In the genomic region with DNA sequence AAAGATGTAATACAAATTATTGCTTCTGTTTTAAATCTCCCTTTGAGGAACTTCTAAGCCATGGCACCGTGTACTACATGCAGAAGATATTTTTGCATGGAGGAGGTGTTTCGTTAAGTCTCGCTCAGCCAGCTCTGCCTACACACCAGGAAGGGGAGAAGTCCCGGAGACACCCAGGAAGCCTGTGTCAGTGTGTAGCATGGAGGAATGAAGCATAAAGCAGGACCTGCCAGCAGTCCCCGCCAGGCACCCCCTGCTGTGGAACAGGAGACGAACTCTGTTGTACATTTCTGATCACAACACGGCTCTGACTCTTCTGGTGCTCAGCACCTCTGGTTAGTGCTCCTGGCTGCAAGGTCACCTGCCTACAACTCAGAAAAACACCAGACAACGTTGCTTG, we compare ENCODE assay signal across 18 mouse cellular contexts. TPM values are rescaled to one million over a fixed set of nuclear protein-coding genes. Genes with fewer than 3 reads are reported as not detected.
DNase-seq lines count a peak whose midpoint lies in the region; ATAC-seq and TF ChIP-seq lines count a peak whose summit lies in the region.
"Had no signal": no experiment of that assay in that cellular context is flagged by ENCODE, and none has a peak within 500 bp of the region (broad histone marks: within the 10 kb centered on the region; RNA-seq: fewer than 3 reads in every experiment).

No protein-coding gene starts in this region.

- WGBS in forebrain, postnatal 0 days, result 39% methylated on average over 8 of the region's 8 CpGs
- WGBS in forebrain, embryonic 16.5 days, result 43% methylated on average over 8 of the region's 8 CpGs
- WGBS in midbrain, embryonic 16.5 days, result 43% methylated on average over 8 of the region's 8 CpGs

- ATAC-seq in forebrain, postnatal 0 days, result no peak
- no peak for ATAC-seq in forebrain, embryonic 16.5 days
- ATAC-seq in midbrain, embryonic 16.5 days, result no peak
- ATAC-seq: inflammation-experienced regulatory T-cells, adult 6 months had no signal

- H3K9ac ChIP-seq in forebrain, postnatal 0 days, result 0 out of 2 replicates have a peak overlapping the region, but pooled peaks have one; percentile 43
- no peak overlapping the region for H3K9ac ChIP-seq in forebrain, embryonic 16.5 days (replicated peaks; ENCODE audit: low read depth, low read length)
- H3K9ac ChIP-seq in midbrain, embryonic 16.5 days (ENCODE audit: low read depth, low read length), result no peak overlapping the region
- H3K9ac ChIP-seq: limb, embryonic 13.5 days had no signal

- H3K27me3 ChIP-seq in forebrain, postnatal 0 days (ENCODE audit: insufficient read depth, low read length), result no peaks in the 10 kb centered on the region
- no peaks in the 10 kb centered on the region; the same call in 1 of the 2 replicates for H3K27me3 ChIP-seq in forebrain, embryonic 16.5 days (replicated peaks; ENCODE audit: control insufficient read depth, insufficient read depth, low read length)
- H3K27me3 ChIP-seq in midbrain, embryonic 16.5 days (ENCODE audit: control insufficient read depth, insufficient read depth, low read depth, low read length), result peaks cover 3% of the 10 kb centered on the region; the same call in 1 of the 2 replicates

- H3K4me1 ChIP-seq in forebrain, postnatal 0 days (ENCODE audit: insufficient read depth), result peaks cover 17% of the 10 kb centered on the region
- H3K4me1 ChIP-seq in forebrain, embryonic 16.5 days (replicated peaks; ENCODE audit: control insufficient read depth, insufficient read depth, low read length), result peaks cover 17% of the 10 kb centered on the region
- H3K4me1 ChIP-seq in midbrain, embryonic 16.5 days (ENCODE audit: control insufficient read depth, insufficient read depth, low read length), result peaks cover 17% of the 10 kb centered on the region

- no peaks in the 10 kb centered on the region for H3K9me3 ChIP-seq in forebrain, postnatal 0 days (ENCODE audit: low read length)
- H3K9me3 ChIP-seq in forebrain, embryonic 16.5 days (ENCODE audit: control insufficient read depth, low read length), result no peaks in the 10 kb centered on the region
- no peaks in the 10 kb centered on the region for H3K9me3 ChIP-seq in midbrain, embryonic 16.5 days (replicated peaks; ENCODE audit: control insufficient read depth, low read length, poor library complexity, severe bottlenecking)
- H3K9me3 ChIP-seq: limb, embryonic 13.5 days had no signal

- no peak for DNase-seq in forebrain, postnatal 0 days
- peak; percentile 87 for DNase-seq in right cerebral cortex, adult 18-20 months
- no peak for DNase-seq in right cerebral cortex, postnatal 4 days
- no peak for DNase-seq in lung, postnatal 25 days (ENCODE audit: low spot score)
- no peak for DNase-seq in urinary bladder, postnatal 10 days (ENCODE audit: low spot score)
- DNase-seq in cerebellum, postnatal 4 days (ENCODE audit: low spot score in 2 of 2), result no peak
- DNase-seq: B cell, adult 2 months; kidney, postnatal 25 days; lung, adult 18-20 months; thymus, adult 2 months had no signal

- TF ChIP-seq CTCF in forebrain, postnatal 0 days (IDR thresholded peaks at IDR 0.05; ENCODE audit: low read depth), result no peak

- H3K36me3 ChIP-seq in forebrain, postnatal 0 days (ENCODE audit: insufficient read depth), result no peaks in the 10 kb centered on the region
- H3K36me3 ChIP-seq in forebrain, embryonic 16.5 days (ENCODE audit: control insufficient read depth, insufficient read depth), result no peaks in the 10 kb centered on the region
- H3K36me3 ChIP-seq in midbrain, embryonic 16.5 days (ENCODE audit: control insufficient read depth, insufficient read depth, low read length), result no peaks in the 10 kb centered on the region
- H3K36me3 ChIP-seq: limb, embryonic 13.5 days had no signal

- H3K4me3 ChIP-seq in forebrain, postnatal 0 days (ENCODE audit: low read depth, low read length), result no peak overlapping the region
- no peak overlapping the region for H3K4me3 ChIP-seq in forebrain, embryonic 16.5 days (replicated peaks; ENCODE audit: low read length)
- H3K4me3 ChIP-seq in midbrain, embryonic 16.5 days (ENCODE audit: low read depth, low read length), result no peak overlapping the region
- H3K4me3 ChIP-seq: erythroblast, embryonic 14.5 days had no signal

- H3K27ac ChIP-seq in forebrain, postnatal 0 days (ENCODE audit: low read depth, low read length), result peak overlapping the region; percentile 63
- no peak overlapping the region for H3K27ac ChIP-seq in forebrain, embryonic 16.5 days (ENCODE audit: low read length)
- H3K27ac ChIP-seq in midbrain, embryonic 16.5 days (ENCODE audit: low read length), result peak overlapping the region; percentile 80; the same call in 1 of the 2 replicates
- H3K27ac ChIP-seq: limb, embryonic 13.5 days had no signal

- H3K4me2 ChIP-seq in forebrain, postnatal 0 days (ENCODE audit: low read depth), result 0 out of 2 replicates have a peak overlapping the region, but pooled peaks have one; percentile 46
- no peak overlapping the region for H3K4me2 ChIP-seq in forebrain, embryonic 16.5 days (ENCODE audit: low read length)
- H3K4me2 ChIP-seq in midbrain, embryonic 16.5 days (ENCODE audit: low read length), result no peak overlapping the region

RNA-seq across cellular contexts. Expression of gene Crtac1, which starts 51.8 kb away (rescaled TPM):
- 14.6 and 16.6 TPM in 2 replicates for total RNA-seq in forebrain, postnatal 0 days (2014; rRNA removed)
- polyA plus RNA-seq in forebrain, postnatal 0 days (2015; fragmentation: Nextera tagmentation; extraction: Ambion mirVana), result 38.1 and 49.9 TPM in 2 replicates
- 17.1 and 24.3 TPM in 2 replicates for polyA plus RNA-seq in forebrain, embryonic 16.5 days (2015; fragmentation: Nextera tagmentation; extraction: Ambion mirVana)
- 26.0 and 34.0 TPM in 2 replicates for polyA plus RNA-seq in midbrain, embryonic 16.5 days (2015; fragmentation: Nextera tagmentation; extraction: Ambion mirVana)
- total RNA-seq: common myeloid progenitor, adult 5-6 weeks; megakaryocyte-erythroid progenitor cell, adult 5-6 weeks; MEL had no signal
- polyA plus RNA-seq: erythroblast, embryonic 14.5 days; inflammation-experienced regulatory T-cells, adult 6 months had no signal
